Mouse (Mus musculus) Muller cell, postnatal 12 days (primary cell): ENCODE measurements around the gene Zfp865.
"Not testable (repeated sequence)": the region's sequence is repeated elsewhere in the genome, so short reads cannot be mapped to it uniquely, and the experiment has no call there.

Source experiments
- DNase-seq: peaks from one replicate; pipeline ENCODE4 v3.0.0-alpha.2; 2015; ENCODE audit errors: inconsistent ontology term

Zfp865 gene

DNA sequence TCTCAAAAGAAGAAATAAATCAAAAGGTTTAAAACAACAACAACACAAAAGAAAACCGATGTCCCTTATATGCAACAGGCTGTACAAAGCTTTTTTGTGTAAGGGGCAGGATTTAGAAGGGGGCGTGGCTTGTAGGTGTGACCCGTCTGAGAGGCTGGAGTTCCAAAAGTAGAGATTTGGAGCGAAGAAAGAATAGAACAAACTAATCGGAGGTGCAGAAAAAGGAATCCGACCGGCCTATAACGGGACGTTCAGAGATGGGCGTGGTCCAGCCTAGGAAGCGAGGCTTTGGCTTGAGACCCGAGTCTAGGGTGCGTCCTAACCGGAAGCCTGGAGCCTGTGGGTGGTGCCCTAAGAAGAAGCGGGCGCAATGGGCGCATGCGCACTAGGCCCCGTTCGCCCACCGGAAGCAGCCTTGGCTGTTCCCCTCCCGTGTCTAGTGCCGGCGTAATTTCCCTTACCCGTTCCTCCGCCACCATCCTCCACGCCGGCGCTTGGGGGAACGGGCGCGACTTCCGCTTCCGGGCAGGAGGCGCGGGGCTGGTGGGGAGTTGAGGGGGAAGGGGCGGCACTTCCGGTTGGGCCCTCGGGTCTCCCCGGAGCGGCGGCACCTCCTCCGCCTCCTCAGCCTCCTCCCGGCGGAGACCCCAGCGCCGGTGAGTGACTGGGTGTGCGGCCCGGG, at the start of gene Zfp865, which contains the start of gene Ccdc106:
Gene Zfp865 (plus strand): TSS at position 377 of the 682 bp plus-strand sequence.
Gene Ccdc106 (plus strand): TSS at position 554 of the 682 bp plus-strand sequence.
- DNase-seq = peak; percentile 99

GRCm38 (mm10) chr7:4971068-4971467, 49.1 kb upstream of the Zfp865 start, which contains the start of gene Sbk3:
Gene Sbk3 (minus strand): TSS chr7:4971168.
- DNase-seq = no peak

GRCm38 (mm10) chr7:4971710-4972109, 48.5 kb upstream of the Zfp865 start:
- no peak for DNase-seq

DNA sequence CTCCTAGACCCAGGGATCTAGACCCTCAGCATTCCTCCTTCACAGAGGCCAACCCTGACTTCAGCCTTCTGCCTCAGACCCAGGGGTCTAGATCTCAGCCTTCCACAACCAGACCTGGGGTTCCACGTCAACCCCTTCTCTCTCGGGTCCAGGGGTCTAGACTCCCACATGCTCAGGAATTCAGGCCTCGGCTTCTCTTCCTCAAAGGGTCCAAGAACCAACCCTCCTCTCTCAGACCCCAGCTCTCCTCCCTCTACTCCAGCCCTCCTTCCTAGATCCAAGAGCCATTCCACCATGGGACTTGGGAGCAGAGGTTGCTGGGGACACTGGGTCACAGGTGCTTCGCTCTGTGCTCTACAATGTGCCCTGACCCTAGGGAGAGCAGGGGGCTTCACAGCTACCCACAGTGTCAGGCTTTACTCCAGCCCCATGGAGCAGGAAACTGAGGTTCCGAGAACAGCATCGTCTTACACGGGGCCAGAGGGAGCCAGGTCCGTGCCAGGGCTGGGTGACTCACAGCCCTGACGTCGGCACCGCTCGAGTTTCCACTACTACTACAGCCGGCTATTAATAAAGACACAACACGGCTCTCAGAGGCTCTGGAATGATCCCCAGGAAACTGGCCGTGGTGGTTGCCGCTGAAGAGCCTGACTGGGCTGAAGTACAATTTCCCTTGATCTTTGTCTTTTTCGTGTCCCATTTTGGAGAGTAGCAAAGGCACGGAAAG, 47.7 kb upstream of the Zfp865 start:
- peak; percentile 21 for DNase-seq

GRCm38 (mm10) chr7:4975455-4975854, 44.7 kb upstream of the Zfp865 start:
- no peak for DNase-seq

DNA sequence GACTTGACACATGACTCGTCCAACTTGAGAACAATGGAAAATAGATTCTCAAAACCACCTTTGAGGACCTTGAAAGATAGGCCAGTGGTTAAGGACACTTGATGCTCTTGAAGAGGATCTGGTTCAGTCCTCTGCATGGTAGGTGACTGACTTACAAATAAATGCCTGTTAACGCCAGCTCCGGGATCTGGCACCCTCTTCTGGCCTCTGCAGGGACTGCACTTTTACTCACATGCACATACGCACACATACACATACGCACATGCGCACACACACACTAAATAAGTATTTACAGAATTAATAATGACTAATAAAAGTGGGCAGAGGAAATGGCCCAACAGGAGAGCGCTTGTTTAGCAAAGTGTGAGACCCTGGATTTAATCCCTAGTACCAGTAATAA, 43.3 kb upstream of the Zfp865 start:
- no peak for DNase-seq

DNA sequence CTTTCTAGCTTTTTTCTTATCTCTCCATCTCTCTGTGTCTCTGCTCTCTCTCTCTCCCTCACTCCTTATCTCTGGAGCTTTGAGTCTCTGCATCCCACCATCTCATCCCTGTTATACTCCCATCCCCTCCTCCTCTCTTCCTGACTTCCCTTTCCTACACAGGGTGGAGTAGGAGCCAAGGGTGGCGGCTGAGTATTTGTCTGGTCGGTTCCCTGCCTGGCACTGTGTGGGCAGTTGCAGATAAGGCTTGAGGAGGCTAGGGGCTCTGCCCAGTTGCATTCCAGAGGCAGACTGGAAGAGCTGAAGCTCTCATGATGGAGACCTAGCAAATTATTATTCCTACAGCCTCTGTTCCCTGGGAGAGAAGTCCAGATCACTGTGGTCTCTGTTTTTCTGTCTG, 31.9 kb upstream of the Zfp865 start:
- no peak for DNase-seq

- no peak for DNase-seq
Measured at GRCm38 (mm10) chr7:4993347-4993998, 26.7 kb upstream of the Zfp865 start.

DNA sequence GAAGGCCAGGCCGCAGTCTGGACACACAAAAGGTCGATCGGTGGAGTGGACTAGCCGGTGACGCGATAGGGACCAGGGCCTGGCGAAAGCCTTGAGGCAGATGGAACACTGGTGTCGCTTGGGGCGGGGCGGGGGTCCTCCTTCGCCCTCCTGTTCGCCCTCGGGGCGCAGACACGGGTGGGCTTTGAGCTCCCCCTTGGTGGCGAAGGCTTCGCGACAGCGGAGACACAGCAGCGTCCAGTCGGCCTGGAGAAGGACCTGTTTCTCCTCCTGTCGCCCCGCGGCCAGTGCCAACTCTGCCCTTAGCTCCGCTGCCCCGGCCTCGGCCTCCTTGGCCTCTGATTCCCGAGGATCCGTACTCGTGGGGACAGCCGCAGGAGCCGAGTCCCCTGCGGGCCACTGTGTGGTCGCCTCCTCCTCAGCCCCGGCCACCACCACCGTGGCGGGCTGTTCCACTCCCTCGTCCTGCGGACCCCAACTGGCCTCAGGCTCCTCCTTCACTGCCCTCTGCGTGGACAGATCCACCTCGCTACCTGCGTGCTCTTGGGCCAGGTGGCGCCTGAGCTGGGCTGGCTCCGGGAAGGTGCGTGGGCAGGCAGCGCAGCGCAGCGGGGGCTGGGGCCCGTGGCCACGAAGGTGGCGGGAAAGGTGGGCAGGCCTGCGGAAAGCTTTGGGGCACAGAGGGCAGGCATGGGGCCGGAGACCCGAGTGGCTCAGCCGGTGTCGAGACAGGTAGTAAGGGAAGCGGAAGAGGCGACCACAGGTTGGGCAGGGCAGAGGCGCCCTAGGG, 26.0 kb upstream of the Zfp865 start:
- DNase-seq = no peak

DNA sequence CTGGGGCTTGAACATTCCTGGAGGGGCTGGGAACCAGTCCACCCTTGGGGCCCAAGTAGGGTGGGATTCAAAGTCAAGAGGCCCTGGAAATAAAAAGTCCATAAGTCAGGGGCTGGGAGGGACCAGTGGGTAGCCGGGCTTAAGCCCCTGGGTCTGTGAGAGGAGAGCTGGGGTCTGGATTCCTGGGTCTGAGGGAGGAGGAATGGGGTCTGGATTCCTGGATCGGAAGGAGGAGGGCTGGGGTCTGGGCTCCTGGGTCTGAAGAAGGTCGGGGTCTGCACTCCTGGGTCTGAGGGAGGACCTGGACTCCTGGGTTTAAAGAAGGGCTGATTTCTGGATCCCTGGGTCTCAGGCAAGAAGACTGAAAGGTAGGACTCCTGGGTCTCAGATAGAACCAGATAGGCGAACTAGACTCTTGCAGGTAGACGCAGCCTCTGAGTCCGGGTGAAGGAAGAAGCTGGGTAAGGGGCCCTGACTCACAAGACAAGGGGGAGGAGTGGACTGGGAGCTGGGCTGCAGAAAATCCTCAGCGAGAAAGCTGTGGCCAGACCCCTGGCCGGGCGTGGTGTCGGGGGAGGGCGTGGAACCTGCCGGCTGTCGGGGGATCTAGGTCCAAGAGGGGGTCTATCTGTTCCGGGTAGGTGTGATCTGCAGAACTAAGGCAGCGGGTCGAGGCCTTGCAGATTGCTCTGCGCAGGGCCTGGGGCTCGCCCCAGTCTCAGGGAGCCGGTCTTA, 24.7 kb upstream of the Zfp865 start:
- peak; percentile 7 for DNase-seq

GRCm38 (mm10) chr7:4996003-4996895, 23.9 kb upstream of the Zfp865 start, which contains the start of gene Zfp579:
Gene Zfp579 (minus strand): TSS chr7:4996158.
- peak; percentile 96 for DNase-seq

DNA sequence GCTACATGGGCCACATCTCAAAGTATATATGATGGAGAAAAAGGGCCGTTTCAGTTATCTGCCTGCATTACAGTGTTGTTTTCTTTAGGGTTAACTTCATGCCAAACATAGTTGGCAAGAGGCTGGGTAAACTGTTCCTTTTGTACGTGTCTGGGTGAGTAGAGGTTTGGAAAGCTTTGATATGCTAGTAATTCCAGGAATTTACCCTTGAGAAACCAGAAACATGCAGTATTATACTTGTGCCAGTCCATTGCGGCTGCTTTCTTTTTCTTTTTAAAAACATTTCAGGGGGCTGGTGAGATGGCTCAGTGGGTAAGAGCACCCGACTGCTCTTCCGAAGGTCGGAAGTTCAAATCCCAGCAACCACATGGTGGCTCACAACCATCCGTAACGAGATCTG, 23.2 kb upstream of the Zfp865 start:
- DNase-seq = peak; percentile 88

DNA sequence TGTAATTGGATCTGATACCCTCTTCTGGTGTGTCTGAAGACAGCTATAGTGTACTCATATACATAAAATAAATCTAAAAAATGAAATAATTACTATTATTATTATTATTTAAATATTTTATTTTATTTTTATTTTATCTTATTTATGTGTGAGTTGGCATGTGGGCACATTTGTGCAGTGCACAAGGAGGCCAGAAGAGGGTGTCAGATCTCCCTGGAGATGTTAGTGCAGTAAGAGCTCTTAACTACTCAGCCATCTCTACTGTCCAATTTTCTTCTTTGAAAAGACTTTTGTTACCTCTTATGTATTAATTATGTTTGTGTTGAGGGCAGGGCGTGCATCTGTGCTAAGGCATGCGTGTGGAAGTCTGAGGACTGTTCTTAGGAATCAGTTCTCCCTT, 20.3 kb upstream of the Zfp865 start:
- no peak for DNase-seq

GRCm38 (mm10) chr7:5002876-5003275, 17.3 kb upstream of the Zfp865 start:
- DNase-seq = not testable (repeated sequence)

GRCm38 (mm10) chr7:5008229-5008628, 11.9 kb upstream of the Zfp865 start:
- DNase-seq = no peak

- no peak for DNase-seq
Measured at GRCm38 (mm10) chr7:5012681-5013513, 7.3 kb upstream of the Zfp865 start.

- DNase-seq = peak; percentile 100
Measured at GRCm38 (mm10) chr7:5014251-5015117, 5.7 kb upstream of the Zfp865 start, which contains the start of the genes Zfp524 and Fiz1. Gene Zfp524 (plus strand): TSS chr7:5014415. Gene Fiz1 (minus strand): TSS chr7:5014697.
